Mouse (Mus musculus) testis, adult 2 months (tissue): ENCODE measurements at regions not wholly inside any gene's neighbourhood (a gene's known extent, or its start where the extent isn't known, plus 50 kb on each side); places are given as distances from the start of the nearest gene placed in this dataset.

Experiments used
- CTCF ChIP-seq: fragments of 200-500 bp; IDR thresholded peaks from 2 replicates; pipeline ENCODE4 v1.5.1; 2012; ENCODE audit warnings: low read depth, mild to moderate bottlenecking, inconsistent platforms, low read length, moderate library complexity; ENCODE audit not compliant: control insufficient read depth, insufficient read depth, insufficient replicate concordance
- POLR2A ChIP-seq: fragments of 200-500 bp; IDR thresholded peaks from 2 replicates; pipeline ENCODE4 v1.6.1; 2012; ENCODE audit warnings: low read depth, mild to moderate bottlenecking, inconsistent platforms, low read length, moderate library complexity; ENCODE audit not compliant: control insufficient read depth

- no peak for TF ChIP-seq POLR2A
- TF ChIP-seq CTCF: no peak
Measured at GRCm38 (mm10) chr2:78306897-78307296, 360.7 kb upstream of the Cwc22 start.
